Mouse (Mus musculus) gastrocnemius, postnatal 10 days (tissue): ENCODE measurements around the gene Myadml2. TPM values are rescaled to one million over a fixed set of nuclear protein-coding genes. Genes with fewer than 3 reads are reported as not detected.

Experiments used
- DNase-seq: peaks from one replicate; pipeline ENCODE4 v3.0.0; 2021; ENCODE audit warnings: mixed read lengths
- total RNA-seq, 2 experiments: library from RNA; stranded (reverse); gene quantifications; 2 replicates each; pipeline ENCODE4 v1.2.3; 2021

The Myadml2 gene
- total RNA-seq, 2 experiments from 2014 or later: 89.2 to 92.0 TPM

GRCm38 (mm10) chr11:120661076-120661460 is 13.1 kb upstream of the Myadml2 start, which contains the start of gene Notum:
TSS of gene Notum (minus strand) at chr11:120661175.
- DNase-seq: no peak

- DNase-seq: peak; percentile 57
Observed at GRCm38 (mm10) chr11:120660301-120661075, 12.5 kb upstream of the Myadml2 start.

- no peak for DNase-seq
Observed at GRCm38 (mm10) chr11:120659509-120660300, 11.7 kb upstream of the Myadml2 start.

- peak; percentile 84 for DNase-seq
Observed at GRCm38 (mm10) chr11:120658876-120659410, 11.0 kb upstream of the Myadml2 start.

GRCm38 (mm10) chr11:120657301-120657700 is 9.3 kb upstream of the Myadml2 start:
- DNase-seq: no peak

- DNase-seq: no peak
Observed at GRCm38 (mm10) chr11:120654741-120655140, 6.8 kb upstream of the Myadml2 start.

GRCm38 (mm10) chr11:120651872-120652271 is 3.9 kb upstream of the Myadml2 start:
- DNase-seq: no peak

- no peak for DNase-seq
Observed at GRCm38 (mm10) chr11:120647047-120647830, 719 bp downstream of the Myadml2 start.

GRCm38 (mm10) chr11:120643601-120643987 is 4.4 kb downstream of the Myadml2 start, which contains the start of gene Pycr1:
TSS of gene Pycr1 (minus strand) at chr11:120643769.
- peak; percentile 93 for DNase-seq

GRCm38 (mm10) chr11:120642939-120643600 is 4.9 kb downstream of the Myadml2 start:
- DNase-seq: no peak

GRCm38 (mm10) chr11:120641869-120642268 is 6.1 kb downstream of the Myadml2 start:
- no peak for DNase-seq

GRCm38 (mm10) chr11:120641255-120641654 is 6.7 kb downstream of the Myadml2 start:
- no peak for DNase-seq

GRCm38 (mm10) chr11:120634810-120635209 is 13.1 kb downstream of the Myadml2 start:
- DNase-seq: no peak

GRCm38 (mm10) chr11:120633520-120634343 is 14.2 kb downstream of the Myadml2 start, which contains the start of gene Mafg:
TSS of gene Mafg (minus strand) at chr11:120633600.
- DNase-seq: peak; percentile 91

- peak; percentile 76 for DNase-seq
Observed at GRCm38 (mm10) chr11:120632559-120633519, 15.1 kb downstream of the Myadml2 start.

- no peak for DNase-seq
Observed at GRCm38 (mm10) chr11:120631726-120632448, 16.1 kb downstream of the Myadml2 start.

- no peak for DNase-seq
Observed at GRCm38 (mm10) chr11:120630881-120631725, 16.9 kb downstream of the Myadml2 start.
